14 mouse cellular contexts compared by ENCODE assay signal in the genomic region with DNA sequence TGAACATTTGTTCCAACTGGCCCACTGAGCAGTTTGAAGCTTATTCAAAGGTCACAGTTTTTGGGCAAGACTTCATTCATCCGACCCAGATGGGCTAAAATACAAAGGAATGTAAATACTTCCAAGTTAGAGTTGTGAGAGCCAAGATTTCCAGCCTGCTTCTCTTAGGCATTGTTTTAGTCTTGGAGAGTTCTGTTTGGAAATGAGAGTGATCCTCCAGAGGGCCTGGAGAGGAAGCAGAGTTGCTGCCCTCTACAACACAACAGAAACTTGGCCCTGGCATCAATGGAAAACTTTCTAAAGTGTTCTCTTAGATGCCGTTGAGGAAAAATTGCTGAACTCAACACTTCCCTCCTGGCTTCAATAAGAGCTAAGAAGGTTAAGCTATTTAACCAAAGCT.
DNase-seq lines count a peak whose midpoint lies in the region; ATAC-seq and TF ChIP-seq lines count a peak whose summit lies in the region.
"Had no signal": no experiment of that assay in that cellular context is flagged by ENCODE, and none has a peak within 500 bp of the region (broad histone marks: within the 10 kb centered on the region; RNA-seq: fewer than 3 reads in every experiment).

No protein-coding gene starts in this region.

- H3K27me3 ChIP-seq in lung, embryonic 14.5 days (ENCODE audit: insufficient read depth, low read length) = no peaks in the 10 kb centered on the region
- no peaks in the 10 kb centered on the region for H3K27me3 ChIP-seq in lung, embryonic 16.5 days (ENCODE audit: control insufficient read depth, insufficient read depth, low read depth, low read length)
- no peaks in the 10 kb centered on the region for H3K27me3 ChIP-seq in stomach, postnatal 0 days (ENCODE audit: control insufficient read depth, insufficient read depth, low read length)
- H3K27me3 ChIP-seq: neural tube, embryonic 12.5 days had no signal

- no peak for TF ChIP-seq CTCF in lung, embryonic 14.5 days (IDR thresholded peaks at IDR 0.05; ENCODE audit: low read depth)
- no peak for TF ChIP-seq CTCF in lung, adult 2 months (IDR thresholded peaks at IDR 0.05; ENCODE audit: insufficient read depth, low read length)
- TF ChIP-seq CTCF in stomach, postnatal 0 days (IDR thresholded peaks at IDR 0.05; ENCODE audit: low read depth) = peak; percentile 21; the same call in 1 of the 2 replicates

- no peak overlapping the region for H3K4me2 ChIP-seq in lung, embryonic 14.5 days
- 0 out of 2 replicates have a peak overlapping the region, but pooled peaks have one; percentile 2 for H3K4me2 ChIP-seq in lung, embryonic 16.5 days (ENCODE audit: low read depth, low read length)
- no peak overlapping the region for H3K4me2 ChIP-seq in stomach, postnatal 0 days (replicated peaks; ENCODE audit: low read depth)
- H3K4me2 ChIP-seq: liver, embryonic 11.5 days; neural tube, embryonic 12.5 days had no signal

- DNase-seq in gastrocnemius, adult 18-20 months (ENCODE audit: low spot score) = peak; percentile 6
- no peak for DNase-seq in gastrocnemius, postnatal 14 days
- DNase-seq in lung, embryonic 14.5 days = peak; percentile 82
- no peak for DNase-seq in lung, adult 2 months
- DNase-seq in stomach, postnatal 0 days (ENCODE audit: low spot score) = no peak
- DNase-seq in layer of hippocampus, adult 9-11 months = no peak
- DNase-seq: cerebellum, postnatal 25 days; kidney, postnatal 25 days; thymus, postnatal 14 days had no signal

- 19% methylated on average over 2 of the region's 2 CpGs for WGBS in lung, embryonic 14.5 days
- 18% methylated on average over 2 of the region's 2 CpGs for WGBS in lung, adult 2 months
- 17% methylated on average over 2 of the region's 2 CpGs for WGBS in lung, embryonic 16.5 days
- WGBS in stomach, postnatal 0 days = 29% methylated on average over 2 of the region's 2 CpGs

- ATAC-seq in lung, embryonic 14.5 days (ENCODE audit: insufficient read depth) = no peak
- peak; percentile 86 for ATAC-seq in lung, embryonic 16.5 days (ENCODE audit: low read depth)
- peak; percentile 57; the same call in 1 of the 2 replicates for ATAC-seq in stomach, postnatal 0 days (ENCODE audit: low FRiP score, low TSS enrichment)
- no peak for ATAC-seq in erythroblast, adult 5-6 weeks (replicated peaks; ENCODE audit: low FRiP score, poor library complexity, severe bottlenecking)

- H3K27ac ChIP-seq in lung, embryonic 14.5 days (ENCODE audit: low read depth) = peak overlapping the region; percentile 46; the same call in 1 of the 2 replicates
- H3K27ac ChIP-seq in lung, embryonic 16.5 days (ENCODE audit: low read length) = peak overlapping the region; percentile 63
- no peak overlapping the region for H3K27ac ChIP-seq in stomach, postnatal 0 days (replicated peaks)
- H3K27ac ChIP-seq: heart, adult 2 months; neural tube, embryonic 12.5 days had no signal

- no peak overlapping the region for H3K9ac ChIP-seq in lung, embryonic 14.5 days
- H3K9ac ChIP-seq in lung, embryonic 16.5 days (ENCODE audit: low read length) = no peak overlapping the region
- no peak overlapping the region for H3K9ac ChIP-seq in stomach, postnatal 0 days (ENCODE audit: low read length)
- H3K9ac ChIP-seq: neural tube, embryonic 12.5 days had no signal

- no peak overlapping the region for H3K4me3 ChIP-seq in lung, embryonic 14.5 days (ENCODE audit: low read depth, low read length)
- H3K4me3 ChIP-seq in lung, adult 2 months (replicated peaks; ENCODE audit: extremely low read depth, low read depth, low read length) = no peak overlapping the region
- H3K4me3 ChIP-seq in lung, embryonic 16.5 days (ENCODE audit: low read length) = no peak overlapping the region
- H3K4me3 ChIP-seq in stomach, postnatal 0 days (ENCODE audit: low read depth, low read length) = no peak overlapping the region
- H3K4me3 ChIP-seq: heart, adult 2 months; neural tube, embryonic 12.5 days had no signal

- intact Hi-C loops in gastrocnemius, postnatal 14 days (cut with DNase I; ENCODE audit: low total_unique reads) = no loop called here

- no peak for TF ChIP-seq EP300 in stomach, postnatal 0 days (optimal IDR thresholded peaks at IDR 0.05)

- TF ChIP-seq POLR2A in lung, adult 2 months (IDR thresholded peaks at IDR 0.05; ENCODE audit: borderline replicate concordance, extremely low read depth, low read depth, low read length) = no peak

- H3K9me3 ChIP-seq in lung, embryonic 14.5 days (ENCODE audit: low read depth, low read length) = no peaks in the 10 kb centered on the region
- H3K9me3 ChIP-seq in lung, embryonic 16.5 days (ENCODE audit: control insufficient read depth, low read length) = no peaks in the 10 kb centered on the region
- no peaks in the 10 kb centered on the region for H3K9me3 ChIP-seq in stomach, postnatal 0 days (ENCODE audit: control insufficient read depth, low read length)
- H3K9me3 ChIP-seq: neural tube, embryonic 12.5 days had no signal

- H3K36me3 ChIP-seq in lung, embryonic 14.5 days (ENCODE audit: insufficient read depth) = no peaks in the 10 kb centered on the region
- H3K36me3 ChIP-seq in lung, embryonic 16.5 days (ENCODE audit: control insufficient read depth, insufficient read depth, low read length) = no peaks in the 10 kb centered on the region
- H3K36me3 ChIP-seq in stomach, postnatal 0 days (ENCODE audit: control insufficient read depth, insufficient read depth, low read length) = no peaks in the 10 kb centered on the region
- H3K36me3 ChIP-seq: neural tube, embryonic 12.5 days had no signal

- H3K4me1 ChIP-seq in lung, embryonic 14.5 days (ENCODE audit: insufficient read depth) = no peaks in the 10 kb centered on the region; the same call in 1 of the 2 replicates
- H3K4me1 ChIP-seq in lung, adult 2 months (ENCODE audit: control insufficient read depth, insufficient read depth, low read length) = peaks cover 3% of the 10 kb centered on the region; the same call in 1 of the 2 replicates
- H3K4me1 ChIP-seq in lung, embryonic 16.5 days (replicated peaks; ENCODE audit: control insufficient read depth, insufficient read depth, low read length) = peaks cover 3% of the 10 kb centered on the region; the same call in 1 of the 2 replicates
- no peaks in the 10 kb centered on the region for H3K4me1 ChIP-seq in stomach, postnatal 0 days (replicated peaks; ENCODE audit: control insufficient read depth, insufficient read depth)
- H3K4me1 ChIP-seq: neural tube, embryonic 12.5 days had no signal

Comparison
In these comparisons a context has a peak if more than half of its experiments do, and no peak if none do; other contexts are left out.
1. DNase-seq: peak in gastrocnemius, adult 18-20 months (single experiment) and lung, embryonic 14.5 days (single experiment); none in gastrocnemius, postnatal 14 days (single experiment), lung, adult 2 months (single experiment), stomach, postnatal 0 days (single experiment) and layer of hippocampus, adult 9-11 months (single experiment).
2. ATAC-seq: peak in lung, embryonic 16.5 days (single experiment) and stomach, postnatal 0 days (single experiment); none in lung, embryonic 14.5 days (single experiment) and erythroblast, adult 5-6 weeks (single experiment).